Comparison of ENCODE assay signal across 30 mouse cellular contexts in genomic region chr14:12607025-12607424, GRCm38 (mm10).
"Had no signal": no experiment of that assay in that cellular context is flagged by ENCODE, and none has a peak within 500 bp of the region (broad histone marks: within the 10 kb centered on the region; RNA-seq: fewer than 3 reads in every experiment).

No protein-coding gene starts in this region.

- H3K4me2 ChIP-seq: limb, embryonic 12.5 days; limb, embryonic 13.5 days; limb, embryonic 15.5 days; liver, embryonic 11.5 days; liver, embryonic 12.5 days; liver, embryonic 13.5 days; liver, embryonic 15.5 days; lung, embryonic 14.5 days; lung, embryonic 15.5 days; midbrain, embryonic 11.5 days; midbrain, embryonic 12.5 days; midbrain, embryonic 13.5 days; midbrain, embryonic 15.5 days; neural tube, embryonic 12.5 days had no signal

- H3K4me1 ChIP-seq: limb, embryonic 10.5 days; limb, embryonic 12.5 days; limb, embryonic 13.5 days; limb, embryonic 15.5 days; liver, embryonic 12.5 days; liver, embryonic 13.5 days; liver, embryonic 15.5 days; lung, embryonic 15.5 days; megakaryocyte, embryonic 14.5 days; midbrain, embryonic 10.5 days; midbrain, embryonic 12.5 days; midbrain, embryonic 13.5 days; midbrain, embryonic 15.5 days; neural tube, embryonic 12.5 days had no signal

- H3K27me3 ChIP-seq: limb, embryonic 12.5 days; limb, embryonic 13.5 days; limb, embryonic 15.5 days; liver, embryonic 12.5 days; liver, embryonic 13.5 days; liver, embryonic 15.5 days; lung, embryonic 15.5 days; megakaryocyte, embryonic 14.5 days; midbrain, embryonic 12.5 days; midbrain, embryonic 13.5 days; midbrain, embryonic 15.5 days; neural tube, embryonic 12.5 days had no signal

- H3K9me3 ChIP-seq: limb, embryonic 10.5 days; limb, embryonic 12.5 days; limb, embryonic 13.5 days; limb, embryonic 15.5 days; liver, embryonic 12.5 days; liver, embryonic 13.5 days; liver, embryonic 15.5 days; lung, embryonic 15.5 days; midbrain, embryonic 10.5 days; midbrain, embryonic 12.5 days; midbrain, embryonic 13.5 days; midbrain, embryonic 15.5 days; neural tube, embryonic 12.5 days had no signal

- H3K4me3 ChIP-seq: limb, embryonic 10.5 days; limb, embryonic 12.5 days; limb, embryonic 13.5 days; limb, embryonic 15.5 days; liver, embryonic 12.5 days; liver, embryonic 13.5 days; liver, embryonic 15.5 days; lung, embryonic 15.5 days; megakaryocyte, embryonic 14.5 days; midbrain, embryonic 10.5 days; midbrain, embryonic 12.5 days; midbrain, embryonic 13.5 days; midbrain, embryonic 15.5 days; myocyte; neural tube, embryonic 12.5 days had no signal

- H3K36me3 ChIP-seq: limb, embryonic 10.5 days; limb, embryonic 12.5 days; limb, embryonic 13.5 days; limb, embryonic 15.5 days; liver, embryonic 12.5 days; liver, embryonic 13.5 days; liver, embryonic 15.5 days; lung, embryonic 15.5 days; midbrain, embryonic 10.5 days; midbrain, embryonic 15.5 days had no signal

- H3K27ac ChIP-seq: limb, embryonic 10.5 days; limb, embryonic 12.5 days; limb, embryonic 13.5 days; limb, embryonic 15.5 days; liver, embryonic 12.5 days; liver, embryonic 13.5 days; liver, embryonic 14.5 days; liver, embryonic 15.5 days; lung, embryonic 15.5 days; macrophage; midbrain, embryonic 10.5 days; midbrain, embryonic 12.5 days; midbrain, embryonic 13.5 days; midbrain, embryonic 15.5 days; neural tube, embryonic 12.5 days had no signal

- H3K9ac ChIP-seq: limb, embryonic 12.5 days; limb, embryonic 13.5 days; limb, embryonic 15.5 days; liver, embryonic 12.5 days; liver, embryonic 13.5 days; liver, embryonic 14.5 days; liver, embryonic 15.5 days; liver, postnatal 0 days; lung, embryonic 14.5 days; lung, embryonic 15.5 days; midbrain, embryonic 12.5 days; midbrain, embryonic 13.5 days; midbrain, embryonic 15.5 days; neural tube, embryonic 12.5 days had no signal

- DNase-seq: left cerebral cortex, postnatal 4 days; liver; liver, embryonic 13.5 days; liver, postnatal 0 days; lung, adult 18-20 months; lung, adult 2 months; lung, embryonic 14.5 days; lung, postnatal 10 days; lung, postnatal 14 days; lung, postnatal 36 days; lung, postnatal 4 days; midbrain, embryonic 14.5 days had no signal
